Mouse (Mus musculus) c-Kit-positive CD71-negative TER-119-negative erythroid progenitor cells, embryonic 14.5 days (primary cell): ENCODE measurements around the gene Ptprn2.
"Not testable (repeated sequence)": the region's sequence is repeated elsewhere in the genome, so short reads cannot be mapped to it uniquely, and the experiment has no call there.

Experiments used
- DNase-seq: peaks from one replicate; pipeline ENCODE4 v3.0.0-alpha.2; 2013; ENCODE audit warnings: low read depth

Ptprn2 gene

GRCm38 (mm10) chr12:116515824-116516223 is 30.3 kb downstream of the Ptprn2 start:
- no peak for DNase-seq

- DNase-seq = no peak
These were observed 43.3 kb downstream of the Ptprn2 start for GRCm38 (mm10) chr12:116528861-116529260.

GRCm38 (mm10) chr12:116533281-116533680 is 47.8 kb downstream of the Ptprn2 start:
- DNase-seq = no peak

GRCm38 (mm10) chr12:116539305-116539704 is 53.8 kb downstream of the Ptprn2 start:
- DNase-seq = no peak

GRCm38 (mm10) chr12:116540608-116541007 is 55.1 kb downstream of the Ptprn2 start:
- no peak for DNase-seq

- no peak for DNase-seq
These were observed 64.5 kb downstream of the Ptprn2 start for GRCm38 (mm10) chr12:116550031-116550430.

- no peak for DNase-seq
These were observed 66.0 kb downstream of the Ptprn2 start for GRCm38 (mm10) chr12:116551516-116551915.

GRCm38 (mm10) chr12:116552306-116552705 is 66.8 kb downstream of the Ptprn2 start:
- DNase-seq = no peak

- DNase-seq = peak; percentile 8
These were observed 67.8 kb downstream of the Ptprn2 start for GRCm38 (mm10) chr12:116553361-116553760.

GRCm38 (mm10) chr12:116555964-116556363 is 70.4 kb downstream of the Ptprn2 start:
- no peak for DNase-seq

GRCm38 (mm10) chr12:116564441-116564840 is 78.9 kb downstream of the Ptprn2 start:
- no peak for DNase-seq

GRCm38 (mm10) chr12:116566672-116567071 is 81.2 kb downstream of the Ptprn2 start:
- no peak for DNase-seq

- no peak for DNase-seq
These were observed 81.7 kb downstream of the Ptprn2 start for GRCm38 (mm10) chr12:116567170-116567569.

- no peak for DNase-seq
These were observed 84.0 kb downstream of the Ptprn2 start for GRCm38 (mm10) chr12:116569568-116569967.

GRCm38 (mm10) chr12:116574102-116574501 is 88.6 kb downstream of the Ptprn2 start:
- no peak for DNase-seq

- no peak for DNase-seq
These were observed 89.2 kb downstream of the Ptprn2 start for GRCm38 (mm10) chr12:116574720-116575119.

- not testable (repeated sequence) for DNase-seq
These were observed 92.4 kb downstream of the Ptprn2 start for GRCm38 (mm10) chr12:116577917-116578316.

- no peak for DNase-seq
These were observed 95.5 kb downstream of the Ptprn2 start for GRCm38 (mm10) chr12:116580827-116581544.

- DNase-seq = no peak
These were observed 96.3 kb downstream of the Ptprn2 start for GRCm38 (mm10) chr12:116581864-116582263.

GRCm38 (mm10) chr12:116582829-116583228 is 97.3 kb downstream of the Ptprn2 start:
- DNase-seq = no peak

GRCm38 (mm10) chr12:116585001-116585400 is 99.5 kb downstream of the Ptprn2 start:
- DNase-seq = no peak

GRCm38 (mm10) chr12:116586167-116586566 is 100.6 kb downstream of the Ptprn2 start:
- DNase-seq = no peak

- no peak for DNase-seq
These were observed 102.0 kb downstream of the Ptprn2 start for GRCm38 (mm10) chr12:116587548-116587947.

- DNase-seq = no peak
These were observed 104.6 kb downstream of the Ptprn2 start for GRCm38 (mm10) chr12:116590076-116590475.
